Mouse (Mus musculus) lung, postnatal 0 days (tissue): ENCODE data around the gene Gm44973.

Experiments used
- CTCF ChIP-seq: IDR thresholded peaks from 2 replicates; pipeline ENCODE4 v1.5.1; 2016; ENCODE audit warnings: antibody characterized with exemption, mild to moderate bottlenecking
- EP300 ChIP-seq: IDR thresholded peaks from 2 replicates; pipeline ENCODE4 v1.6.1; 2016; ENCODE audit warnings: antibody characterized with exemption, mild to moderate bottlenecking, control low read depth

DNA sequence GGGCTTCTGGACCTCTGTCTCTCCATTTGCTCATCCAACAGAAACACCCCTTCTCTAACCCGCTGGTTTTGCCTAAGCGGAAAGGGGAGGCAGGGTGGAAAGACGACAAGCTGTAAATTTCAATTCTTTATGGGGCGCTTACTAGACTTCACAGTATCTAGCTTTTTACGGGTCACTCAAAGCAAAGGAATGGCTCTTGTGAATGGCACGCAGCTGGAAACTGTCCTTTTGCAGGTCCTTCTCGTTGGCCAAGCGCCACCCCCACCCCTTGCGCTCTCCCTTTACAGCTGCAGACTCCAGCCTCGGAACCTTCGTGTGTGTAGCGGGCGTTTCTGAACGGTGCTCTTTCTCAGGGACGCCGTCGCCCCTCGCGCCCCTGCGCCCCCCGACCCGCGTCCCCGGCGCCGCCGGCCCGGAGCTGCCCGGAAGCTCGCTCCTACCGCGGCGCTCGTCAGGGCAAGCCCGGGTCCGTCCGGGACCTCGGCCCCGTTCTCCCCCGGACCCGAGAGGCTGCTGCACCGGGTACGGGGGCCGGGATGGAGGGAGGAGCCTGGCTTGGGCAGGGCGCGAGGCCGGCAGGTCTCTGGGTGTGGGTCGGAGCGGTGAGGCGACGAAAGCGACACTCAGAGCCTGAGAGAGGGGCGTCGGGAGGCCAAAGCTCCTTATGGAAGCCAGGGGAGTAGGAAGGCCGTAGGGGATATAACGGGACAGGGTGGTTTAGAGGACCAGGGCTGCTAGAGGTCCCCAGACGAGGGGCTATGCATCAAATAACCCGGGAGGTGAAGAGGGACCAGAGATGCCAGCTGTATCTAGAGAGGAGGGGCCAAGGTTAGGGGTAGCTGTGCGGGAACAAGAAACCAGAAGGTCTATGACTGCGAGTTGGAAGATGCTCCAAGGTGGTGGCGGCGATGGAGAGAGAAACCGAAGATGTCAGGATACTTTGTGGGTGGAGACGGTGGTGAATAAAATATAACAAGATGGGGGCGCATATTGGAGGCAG is 36.2 kb downstream of the Gm44973 start, which contains the start of gene Zfp580:
- TF ChIP-seq CTCF (no peak), EP300 (no peak)
